Mouse (Mus musculus): ENCODE measurements around the gene Vangl1. TPM values are rescaled to one million over a fixed set of nuclear protein-coding genes. Genes with fewer than 3 reads are reported as not detected.

Gene Vangl1
- total RNA-seq (2014; rRNA removed) (16.8 and 22.5 TPM in 2 replicates), polyA plus RNA-seq (2015; fragmentation: Nextera tagmentation; extraction: Ambion mirVana) (7.1 and 8.9 TPM in 2 replicates)

GRCm38 (mm10) chr3:102203781-102204721 is at the start of gene Vangl1:
Gene Vangl1, minus strand, starts transcription at chr3:102204693.
- Histone ChIP-seq H3K4me1 (ENCODE audit: insufficient read depth, low read length) (peaks cover 9% of the 10 kb centered on the region; the same call in 1 of the 2 replicates), H3K36me3 (ENCODE audit: insufficient read depth, low read length) (no peaks in the 10 kb centered on the region), H3K9ac (replicated peaks; ENCODE audit: low read length, poor library complexity, severe bottlenecking) (peak within 1 kb of the TSS; percentile 64), H3K4me3 (ENCODE audit: low read depth, low read length) (peak within 1 kb of the TSS; percentile 69), H3K9me3 (ENCODE audit: low read length) (no peaks in the 10 kb centered on the region), H3K27me3 (ENCODE audit: insufficient read depth, low read length) (peaks cover 7% of the 10 kb centered on the region; the same call in 1 of the 2 replicates), H3K4me2 (ENCODE audit: low read depth, low read length, poor library complexity, severe bottlenecking) (peak within 1 kb of the TSS; percentile 98), H3K27ac (ENCODE audit: low read depth, low read length) (peak within 1 kb of the TSS; percentile 62)
- TF ChIP-seq CTCF (IDR thresholded peaks at IDR 0.05): no peak
- ATAC-seq (ENCODE audit: low FRiP score): peak; percentile 81
- under 1% methylated on average over 73 of the region's 95 CpGs for WGBS
- peak; percentile 62 for DNase-seq (ENCODE audit: low spot score)

- Histone ChIP-seq H3K27me3 (ENCODE audit: insufficient read depth, low read length) (no peaks in the 10 kb centered on the region), H3K36me3 (ENCODE audit: insufficient read depth, low read length) (no peaks in the 10 kb centered on the region), H3K9me3 (ENCODE audit: low read length) (no peaks in the 10 kb centered on the region), H3K27ac (ENCODE audit: low read depth, low read length) (no peak overlapping the region), H3K4me3 (ENCODE audit: low read depth, low read length) (no peak overlapping the region), H3K4me1 (ENCODE audit: insufficient read depth, low read length) (no peaks in the 10 kb centered on the region), H3K4me2 (ENCODE audit: low read depth, low read length, poor library complexity, severe bottlenecking) (no peak overlapping the region), H3K9ac (replicated peaks; ENCODE audit: low read length, poor library complexity, severe bottlenecking) (no peak overlapping the region)
- ATAC-seq (ENCODE audit: low FRiP score) (no peak), DNase-seq (ENCODE audit: low spot score) (no peak)
- no peak for TF ChIP-seq CTCF (IDR thresholded peaks at IDR 0.05)
- WGBS: 52% methylated on average over 4 of the region's 4 CpGs
These were observed 49.1 kb upstream of the Vangl1 start for GRCm38 (mm10) chr3:102253554-102253953.

GRCm38 (mm10) chr3:102252927-102253326 is 48.4 kb upstream of the Vangl1 start:
- no peaks in the 10 kb centered on the region for H3K36me3 ChIP-seq (ENCODE audit: insufficient read depth, low read length)
- DNase-seq (ENCODE audit: low spot score) (no peak), ATAC-seq (ENCODE audit: low FRiP score) (no peak)
- H3K27ac ChIP-seq (ENCODE audit: low read depth, low read length): no peak overlapping the region
- H3K4me1 ChIP-seq (ENCODE audit: insufficient read depth, low read length): no peaks in the 10 kb centered on the region
- 88% methylated on average over 3 of the region's 3 CpGs for WGBS
- no peak for TF ChIP-seq CTCF (IDR thresholded peaks at IDR 0.05)
- H3K4me2 ChIP-seq (ENCODE audit: low read depth, low read length, poor library complexity, severe bottlenecking): no peak overlapping the region
- H3K27me3 ChIP-seq (ENCODE audit: insufficient read depth, low read length): no peaks in the 10 kb centered on the region
- H3K9me3 ChIP-seq (ENCODE audit: low read length): no peaks in the 10 kb centered on the region
- H3K4me3 ChIP-seq (ENCODE audit: low read depth, low read length): no peak overlapping the region
- H3K9ac ChIP-seq (replicated peaks; ENCODE audit: low read length, poor library complexity, severe bottlenecking): no peak overlapping the region

GRCm38 (mm10) chr3:102250873-102251272 is 46.4 kb upstream of the Vangl1 start:
- Histone ChIP-seq H3K27me3 (ENCODE audit: insufficient read depth, low read length) (no peaks in the 10 kb centered on the region), H3K27ac (ENCODE audit: low read depth, low read length) (no peak overlapping the region), H3K4me2 (ENCODE audit: low read depth, low read length, poor library complexity, severe bottlenecking) (no peak overlapping the region), H3K9ac (replicated peaks; ENCODE audit: low read length, poor library complexity, severe bottlenecking) (no peak overlapping the region), H3K4me1 (ENCODE audit: insufficient read depth, low read length) (no peaks in the 10 kb centered on the region), H3K9me3 (ENCODE audit: low read length) (no peaks in the 10 kb centered on the region), H3K36me3 (ENCODE audit: insufficient read depth, low read length) (no peaks in the 10 kb centered on the region), H3K4me3 (ENCODE audit: low read depth, low read length) (no peak overlapping the region)
- no peak for ATAC-seq (ENCODE audit: low FRiP score)
- WGBS: 92% methylated on average over 3 of the region's 3 CpGs
- no peak for TF ChIP-seq CTCF (IDR thresholded peaks at IDR 0.05)
- no peak for DNase-seq (ENCODE audit: low spot score)

- ATAC-seq (ENCODE audit: low FRiP score): peak; percentile 55
- no peak overlapping the region for H3K4me2 ChIP-seq (ENCODE audit: low read depth, low read length, poor library complexity, severe bottlenecking)
- H3K9ac ChIP-seq (replicated peaks; ENCODE audit: low read length, poor library complexity, severe bottlenecking): no peak overlapping the region
- no peaks in the 10 kb centered on the region for H3K27me3 ChIP-seq (ENCODE audit: insufficient read depth, low read length)
- no peaks in the 10 kb centered on the region for H3K4me1 ChIP-seq (ENCODE audit: insufficient read depth, low read length)
- WGBS: 56% methylated on average over 9 of the region's 9 CpGs
- peak; percentile 97 for TF ChIP-seq CTCF (IDR thresholded peaks at IDR 0.05)
- H3K9me3 ChIP-seq (ENCODE audit: low read length): no peaks in the 10 kb centered on the region
- no peaks in the 10 kb centered on the region for H3K36me3 ChIP-seq (ENCODE audit: insufficient read depth, low read length)
- no peak overlapping the region for H3K27ac ChIP-seq (ENCODE audit: low read depth, low read length)
- no peak overlapping the region for H3K4me3 ChIP-seq (ENCODE audit: low read depth, low read length)
- DNase-seq (ENCODE audit: low spot score): peak; percentile 90
These were observed 45.0 kb upstream of the Vangl1 start for GRCm38 (mm10) chr3:102249401-102249991.

DNA sequence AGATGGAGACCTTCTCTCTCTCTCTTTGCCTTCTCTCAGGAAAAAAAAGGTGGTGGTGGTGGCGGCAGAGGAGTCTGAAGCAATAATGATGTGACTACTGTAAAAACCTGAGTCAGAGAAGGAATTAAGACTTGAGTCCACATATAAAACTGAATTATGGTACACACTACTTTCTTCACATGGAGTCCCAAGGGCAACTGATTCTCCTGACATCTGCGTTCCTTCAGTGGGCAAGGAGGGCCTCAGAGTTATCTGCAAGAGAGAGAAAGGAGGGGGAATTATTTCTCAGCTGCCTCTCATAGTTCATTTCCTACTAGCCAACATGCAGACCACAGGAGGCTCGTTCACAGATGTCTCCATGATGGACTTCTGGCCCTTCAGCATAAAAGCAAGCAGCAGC is 40.1 kb upstream of the Vangl1 start:
- Histone ChIP-seq H3K9me3 (ENCODE audit: low read length) (no peaks in the 10 kb centered on the region), H3K4me1 (ENCODE audit: insufficient read depth, low read length) (no peaks in the 10 kb centered on the region), H3K4me3 (ENCODE audit: low read depth, low read length) (no peak overlapping the region), H3K9ac (replicated peaks; ENCODE audit: low read length, poor library complexity, severe bottlenecking) (no peak overlapping the region), H3K4me2 (ENCODE audit: low read depth, low read length, poor library complexity, severe bottlenecking) (no peak overlapping the region), H3K36me3 (ENCODE audit: insufficient read depth, low read length) (no peaks in the 10 kb centered on the region), H3K27ac (ENCODE audit: low read depth, low read length) (no peak overlapping the region), H3K27me3 (ENCODE audit: insufficient read depth, low read length) (no peaks in the 10 kb centered on the region)
- DNase-seq (ENCODE audit: low spot score) (no peak), ATAC-seq (ENCODE audit: low FRiP score) (no peak)
- 91% methylated on average over 3 of the region's 3 CpGs for WGBS
- no peak for TF ChIP-seq CTCF (IDR thresholded peaks at IDR 0.05)

Data from midbrain, postnatal 0 days (tissue).